Mouse (Mus musculus) E14TG2a.4 (cell line): ENCODE measurements at regions not wholly inside any gene's neighbourhood (a gene's known extent, or its start where the extent isn't known, plus 50 kb on each side); places are given as distances from the start of the nearest gene placed in this dataset.

Experiments used
- CTCF ChIP-seq: conservative IDR thresholded peaks from 2 replicates; pipeline ENCODE4 v1.5.1; 2014; ENCODE audit warnings: low read length
- POU5F1 ChIP-seq: IDR thresholded peaks from 2 replicates; pipeline ENCODE4 v1.6.1; 2014; ENCODE audit warnings: low read length, borderline replicate concordance

DNA sequence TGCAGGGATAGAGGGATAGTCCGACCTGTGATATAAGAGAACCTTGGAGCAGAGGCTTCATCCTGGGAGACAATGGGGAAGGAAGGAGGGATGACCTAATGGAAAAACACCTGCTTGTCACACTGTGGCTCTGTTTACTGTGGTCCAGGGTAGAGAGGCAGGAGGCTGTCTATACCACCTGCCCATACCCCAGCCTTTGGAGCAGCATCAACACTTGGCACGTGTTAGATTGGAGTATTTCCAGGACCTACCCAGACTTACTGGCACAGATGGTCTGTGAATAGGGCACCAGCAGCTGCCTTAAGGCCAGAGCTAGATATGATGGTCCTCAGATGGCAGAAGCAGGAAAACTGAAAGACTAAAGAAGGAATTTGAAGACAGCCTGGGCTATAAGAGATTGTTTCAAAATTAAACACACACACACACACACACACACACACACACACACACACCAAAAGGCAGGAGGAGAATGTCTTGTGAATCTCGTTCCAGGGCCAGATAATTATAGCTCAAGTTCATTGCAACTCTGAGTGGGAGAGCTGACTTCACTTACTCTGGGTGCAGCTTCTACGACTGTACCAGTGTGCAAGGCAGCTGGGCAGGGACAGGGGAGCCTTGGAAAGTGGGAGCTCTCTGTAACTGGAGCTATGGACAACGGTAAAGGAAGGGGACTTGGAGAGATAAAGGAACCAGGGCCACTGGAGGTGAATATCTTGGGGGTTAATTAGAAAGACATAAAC, 227.8 kb upstream of the Sdk2 start:
- TF ChIP-seq CTCF (no peak), POU5F1 (no peak)
